Mouse (Mus musculus): ENCODE data around the gene Nepn. TPM values are rescaled to one million over a fixed set of nuclear protein-coding genes. Genes with fewer than 3 reads are reported as not detected.

Gene Nepn
- polyA plus RNA-seq (2015; fragmentation: Nextera tagmentation; extraction: Ambion mirVana), result not detected in 2 replicates

GRCm38 (mm10) chr10:52388922-52389430, at the start of gene Nepn:
Gene Nepn (plus strand): TSS chr10:52388972.

GRCm38 (mm10) chr10:52358467-52358866, 30.3 kb upstream of the Nepn start, which contains the start of gene Gm26741:
Gene Gm26741 (plus strand): TSS chr10:52358767.

GRCm38 (mm10) chr10:52381845-52382591, 6.8 kb upstream of the Nepn start, which contains the start of gene Gopc:
Gene Gopc (minus strand): TSS chr10:52382124.

GRCm38 (mm10) chr10:52417299-52417997, 28.7 kb downstream of the Nepn start, which contains the start of gene Nus1:
Gene Nus1 (plus strand): TSS chr10:52417547.

Other genes with a start within 250 kb of the Nepn start
- not detected in 2 replicates for gene Ros1, start 193.7 kb upstream of the Nepn start, polyA plus RNA-seq (2015; fragmentation: Nextera tagmentation; extraction: Ambion mirVana)
- gene Dcbld1, start 155.4 kb upstream of the Nepn start, polyA plus RNA-seq (2015; fragmentation: Nextera tagmentation; extraction: Ambion mirVana), result 5.8 and 6.7 TPM in 2 replicates
- gene Gm26741, start 30.2 kb upstream of the Nepn start, polyA plus RNA-seq (2015; fragmentation: Nextera tagmentation; extraction: Ambion mirVana), result not detected in 2 replicates
- gene Gopc, start 6.8 kb upstream of the Nepn start, polyA plus RNA-seq (2015; fragmentation: Nextera tagmentation; extraction: Ambion mirVana), result 12.9 and 14.5 TPM in 2 replicates
- 9.2 and 10.4 TPM in 2 replicates for gene Nus1, start 28.6 kb downstream of the Nepn start, polyA plus RNA-seq (2015; fragmentation: Nextera tagmentation; extraction: Ambion mirVana)